Mouse (Mus musculus) olfactory bulb, adult 2 months (tissue): Measurements from ENCODE around the gene 0610040J01Rik. TPM values are rescaled to one million over a fixed set of nuclear protein-coding genes. Genes with fewer than 3 reads are reported as not detected.

Experiments
- H3K27ac ChIP-seq: fragments of 200-500 bp; 2 replicates; pipeline ENCODE4 v1.5.1; 2012; ENCODE audit warnings: low read depth, low read length; ENCODE audit not compliant: insufficient read depth
- H3K4me1 ChIP-seq: fragments of 200-500 bp; 2 replicates; pipeline ENCODE4 v1.6.1; 2012; ENCODE audit warnings: low read length; ENCODE audit not compliant: control insufficient read depth, insufficient read depth
- H3K4me3 ChIP-seq: fragments of 200-500 bp; 2 replicates; pipeline ENCODE4 v1.5.1; 2012; ENCODE audit warnings: mild to moderate bottlenecking, low read depth, low read length, moderate library complexity; ENCODE audit not compliant: insufficient read depth
- CTCF ChIP-seq: fragments of 200-500 bp; IDR thresholded peaks from 2 replicates; pipeline ENCODE4 v1.5.1; 2012; ENCODE audit warnings: low read depth, mild to moderate bottlenecking, low read length, moderate library complexity; ENCODE audit not compliant: insufficient read depth
- POLR2A ChIP-seq: fragments of 200-500 bp; IDR thresholded peaks from 2 replicates; pipeline ENCODE4 v1.6.1; 2012; ENCODE audit warnings: mild to moderate bottlenecking, low read depth, low read length, moderate library complexity; ENCODE audit not compliant: insufficient read depth
- WGBS: fragments of 180-500 bp; shearing (Covaris S2); methylation state at CpG from one replicate; pipeline ENCODE4 v1.1.7; 2018; 5-methylcytosine and 5-hydroxymethylcytosine counted together
- polyA plus RNA-seq: library from polyadenylated mRNA; stranded (reverse); fragments of >200 nt; gene quantifications from 2 replicates; pipeline ENCODE4 v1.2.4, GENCODE M21; 2012; ENCODE audit warnings: low replicate concordance; ENCODE audit not compliant: missing spikeins, insufficient read depth, insufficient read length

Gene 0610040J01Rik
- polyA plus RNA-seq = not detected in 2 replicates

- Histone ChIP-seq H3K4me1 (peaks cover 6% of the 10 kb centered on the region), H3K4me3 (peak within 1 kb of the TSS; percentile 29), H3K27ac (no peak within 1 kb of the TSS)
- no peak for TF ChIP-seq POLR2A
- no peak for TF ChIP-seq CTCF
- WGBS = 3% methylated on average over 42 of the region's 42 CpGs
Observed at GRCm38 (mm10) chr5:63811819-63812508, at the start of gene 0610040J01Rik. Gene 0610040J01Rik (plus strand): TSS chr5:63812363.

- Histone ChIP-seq H3K27ac (no peak overlapping the region), H3K4me1 (no peaks in the 10 kb centered on the region), H3K4me3 (no peak overlapping the region)
- WGBS = 77% methylated on average over 4 of the region's 4 CpGs
- TF ChIP-seq POLR2A (no peak), CTCF (no peak)
Observed at GRCm38 (mm10) chr5:63765886-63766285, 46.3 kb upstream of the 0610040J01Rik start.

- Histone ChIP-seq H3K4me3 (no peak overlapping the region), H3K4me1 (no peaks in the 10 kb centered on the region), H3K27ac (no peak overlapping the region)
- TF ChIP-seq CTCF = no peak
- no peak for TF ChIP-seq POLR2A
- 31% methylated on average over 6 of the region's 6 CpGs for WGBS
Observed at GRCm38 (mm10) chr5:63766715-63767114, 45.4 kb upstream of the 0610040J01Rik start.

- no peak overlapping the region for H3K4me3 ChIP-seq
- no peaks in the 10 kb centered on the region for H3K4me1 ChIP-seq
- no peak for TF ChIP-seq CTCF
- TF ChIP-seq POLR2A = no peak
- 13% methylated on average over 8 of the region's 8 CpGs for WGBS
- no peak overlapping the region for H3K27ac ChIP-seq
Observed at GRCm38 (mm10) chr5:63767464-63767863, 44.7 kb upstream of the 0610040J01Rik start.

GRCm38 (mm10) chr5:63768220-63768619 is 43.9 kb upstream of the 0610040J01Rik start:
- WGBS = 89% methylated on average over 4 of the region's 4 CpGs
- no peak overlapping the region for H3K27ac ChIP-seq
- H3K4me1 ChIP-seq = no peaks in the 10 kb centered on the region
- TF ChIP-seq CTCF (no peak), POLR2A (no peak)
- no peak overlapping the region for H3K4me3 ChIP-seq

GRCm38 (mm10) chr5:63772971-63773370 is 39.2 kb upstream of the 0610040J01Rik start:
- Histone ChIP-seq H3K4me3 (no peak overlapping the region), H3K4me1 (no peaks in the 10 kb centered on the region), H3K27ac (no peak overlapping the region)
- 52% methylated on average over 2 of the region's 2 CpGs for WGBS
- TF ChIP-seq POLR2A (no peak), CTCF (no peak)

- no peak for TF ChIP-seq POLR2A
- TF ChIP-seq CTCF = no peak
- Histone ChIP-seq H3K4me1 (no peaks in the 10 kb centered on the region), H3K4me3 (no peak overlapping the region), H3K27ac (no peak overlapping the region)
- WGBS = 60% methylated on average over 1 of the region's 1 CpGs
Observed at GRCm38 (mm10) chr5:63773603-63774002, 38.6 kb upstream of the 0610040J01Rik start.

GRCm38 (mm10) chr5:63788156-63788826 is 23.9 kb upstream of the 0610040J01Rik start:
- Histone ChIP-seq H3K4me3 (no peak overlapping the region), H3K4me1 (no peaks in the 10 kb centered on the region), H3K27ac (no peak overlapping the region)
- TF ChIP-seq CTCF = no peak
- no peak for TF ChIP-seq POLR2A
- 92% methylated on average over 10 of the region's 10 CpGs for WGBS

GRCm38 (mm10) chr5:63812509-63812865 is 324 bp downstream of the 0610040J01Rik start:
- no peak overlapping the region for H3K27ac ChIP-seq
- TF ChIP-seq POLR2A (no peak), CTCF (no peak)
- 3% methylated on average over 26 of the region's 26 CpGs for WGBS
- H3K4me1 ChIP-seq = peaks cover 6% of the 10 kb centered on the region
- peak overlapping the region; percentile 29 for H3K4me3 ChIP-seq

- WGBS = 90% methylated on average over 7 of the region's 7 CpGs
Observed at GRCm38 (mm10) chr5:63816643-63817042, 4.5 kb downstream of the 0610040J01Rik start.

More at GRCm38 (mm10) chr5:63816643-63817042, 4.5 kb downstream of the 0610040J01Rik start:
- TF ChIP-seq POLR2A = no peak
- no peak for TF ChIP-seq CTCF
- no peak overlapping the region for H3K27ac ChIP-seq
- H3K4me3 ChIP-seq = no peak overlapping the region
- peaks cover 6% of the 10 kb centered on the region for H3K4me1 ChIP-seq
